In genomic region chr2:166615338-166616075, GRCm38 (mm10) we compare ENCODE assay signal across 17 mouse cellular contexts.
DNase-seq lines count a peak whose midpoint lies in the region; ATAC-seq lines count a peak whose summit lies in the region.
"Had no signal": no experiment of that assay in that cellular context is flagged by ENCODE, and none has a peak within 500 bp of the region (broad histone marks: within the 10 kb centered on the region; RNA-seq: fewer than 3 reads in every experiment).

No protein-coding gene starts in this region.

- H3K27me3 ChIP-seq in intestine, embryonic 16.5 days (replicated peaks; ENCODE audit: control insufficient read depth, insufficient read depth, low read length): no peaks in the 10 kb centered on the region
- H3K27me3 ChIP-seq in intestine, embryonic 15.5 days (replicated peaks): no peaks in the 10 kb centered on the region
- no peaks in the 10 kb centered on the region for H3K27me3 ChIP-seq in kidney, embryonic 16.5 days (ENCODE audit: insufficient read depth, low read length)
- H3K27me3 ChIP-seq: hindbrain, embryonic 15.5 days; limb, embryonic 12.5 days; stomach, embryonic 15.5 days had no signal

- H3K9ac ChIP-seq in intestine, embryonic 16.5 days (ENCODE audit: low read depth, low read length): no peak overlapping the region
- no peak overlapping the region for H3K9ac ChIP-seq in intestine, embryonic 15.5 days
- no peak overlapping the region for H3K9ac ChIP-seq in kidney, embryonic 16.5 days (replicated peaks; ENCODE audit: low read length)
- H3K9ac ChIP-seq: hindbrain, embryonic 15.5 days; limb, embryonic 12.5 days; stomach, embryonic 15.5 days had no signal

- peaks cover 17% of the 10 kb centered on the region; the same call in 1 of the 2 replicates for H3K4me1 ChIP-seq in intestine, embryonic 16.5 days (ENCODE audit: control insufficient read depth, insufficient read depth, low read length)
- H3K4me1 ChIP-seq in intestine, embryonic 15.5 days (replicated peaks): peaks cover 7% of the 10 kb centered on the region; the same call in 1 of the 2 replicates
- peaks cover 8% of the 10 kb centered on the region; the same call in 1 of the 2 replicates for H3K4me1 ChIP-seq in kidney, embryonic 16.5 days (ENCODE audit: insufficient read depth, low read length)
- H3K4me1 ChIP-seq: limb, embryonic 12.5 days had no signal

- 80% methylated on average over 2 of the region's 2 CpGs for WGBS in intestine, embryonic 16.5 days
- 68% methylated on average over 2 of the region's 2 CpGs for WGBS in intestine, embryonic 15.5 days
- WGBS in kidney, embryonic 16.5 days: 56% methylated on average over 2 of the region's 2 CpGs

- DNase-seq in gastrocnemius, adult 18-20 months (ENCODE audit: low spot score): peak; percentile 85
- peak; percentile 55 for DNase-seq in heart, adult 8-10 months (ENCODE audit: low spot score)
- peak; percentile 92 for DNase-seq in skeletal muscle tissue, adult 2 months (ENCODE audit: low read depth, low spot score)
- DNase-seq in kidney, adult 8-10 months: no peak
- DNase-seq: cerebellum, adult 8-10 months; layer of hippocampus, postnatal 36 days; right cerebral cortex, postnatal 4 days; thymus, postnatal 25 days had no signal

- H3K9me3 ChIP-seq in intestine, embryonic 16.5 days (ENCODE audit: control insufficient read depth, low read length): no peaks in the 10 kb centered on the region
- no peaks in the 10 kb centered on the region for H3K9me3 ChIP-seq in intestine, embryonic 15.5 days
- H3K9me3 ChIP-seq in kidney, embryonic 16.5 days (ENCODE audit: low read length): no peaks in the 10 kb centered on the region
- H3K9me3 ChIP-seq: embryonic facial prominence, embryonic 10.5 days; hindbrain, embryonic 15.5 days; limb, embryonic 12.5 days; stomach, embryonic 15.5 days had no signal

- ATAC-seq in intestine, embryonic 16.5 days: peak; percentile 23; the same call in 1 of the 2 replicates
- ATAC-seq in intestine, embryonic 15.5 days: no peak
- ATAC-seq in kidney, embryonic 16.5 days (ENCODE audit: low FRiP score, low TSS enrichment): no peak

- peak overlapping the region; percentile 33; the same call in 1 of the 2 replicates for H3K27ac ChIP-seq in intestine, embryonic 16.5 days (ENCODE audit: low read length)
- H3K27ac ChIP-seq in intestine, embryonic 15.5 days: no peak overlapping the region
- H3K27ac ChIP-seq in kidney, embryonic 16.5 days (ENCODE audit: low read length): no peak overlapping the region
- H3K27ac ChIP-seq: embryonic facial prominence, embryonic 10.5 days; hindbrain, embryonic 15.5 days; kidney, postnatal 0 days; limb, embryonic 12.5 days; stomach, embryonic 15.5 days had no signal

- H3K4me3 ChIP-seq in intestine, embryonic 16.5 days (ENCODE audit: low read length): no peak overlapping the region
- H3K4me3 ChIP-seq in intestine, embryonic 15.5 days (replicated peaks): no peak overlapping the region
- no peak overlapping the region for H3K4me3 ChIP-seq in kidney, embryonic 16.5 days (ENCODE audit: low read length)
- H3K4me3 ChIP-seq: embryonic facial prominence, embryonic 10.5 days; hindbrain, embryonic 15.5 days; limb, embryonic 12.5 days; megakaryocyte, embryonic 14.5 days; stomach, embryonic 15.5 days had no signal

- H3K36me3 ChIP-seq in intestine, embryonic 16.5 days (ENCODE audit: control insufficient read depth, insufficient read depth, low read length): no peaks in the 10 kb centered on the region
- peaks cover 3% of the 10 kb centered on the region; the same call in 1 of the 2 replicates for H3K36me3 ChIP-seq in intestine, embryonic 15.5 days
- H3K36me3 ChIP-seq in kidney, embryonic 16.5 days (ENCODE audit: insufficient read depth, low read length): no peaks in the 10 kb centered on the region
- H3K36me3 ChIP-seq: hindbrain, embryonic 15.5 days; stomach, embryonic 15.5 days had no signal

- H3K4me2 ChIP-seq in intestine, embryonic 16.5 days (ENCODE audit: low read depth, low read length): no peak overlapping the region
- H3K4me2 ChIP-seq in intestine, embryonic 15.5 days (replicated peaks): no peak overlapping the region
- no peak overlapping the region for H3K4me2 ChIP-seq in kidney, embryonic 16.5 days (replicated peaks; ENCODE audit: low read depth, low read length)
- H3K4me2 ChIP-seq: hindbrain, embryonic 15.5 days; limb, embryonic 12.5 days; stomach, embryonic 15.5 days had no signal

Comparison
In these comparisons a context has a peak if more than half of its experiments do, and no peak if none do; other contexts are left out.
1. DNase-seq: peak in gastrocnemius, adult 18-20 months (single experiment), heart, adult 8-10 months (single experiment) and skeletal muscle tissue, adult 2 months (single experiment); none in kidney, adult 8-10 months (0 of 2).